Mouse (Mus musculus) liver, embryonic 15.5 days (tissue): ENCODE data around the gene 1700016C15Rik. TPM values are rescaled to one million over a fixed set of nuclear protein-coding genes. Genes with fewer than 3 reads are reported as not detected.

Experiments
- polyA plus RNA-seq: library from polyadenylated mRNA; unstranded; fragments of >200 nt; fragmentation: Nextera tagmentation; extraction: Ambion mirVana; gene quantifications from 2 replicates; pipeline ENCODE4 v1.2.1, GENCODE M21; 2015

1700016C15Rik gene
- polyA plus RNA-seq, 1 experiment from 2014 or later = not detected

Other genes with a start within 250 kb of the 1700016C15Rik start
- 13.4 and 14.1 TPM in 2 replicates for gene Adss, start 66.7 kb downstream of the 1700016C15Rik start, polyA plus RNA-seq